Mouse (Mus musculus) intestine, embryonic 16.5 days (tissue): ENCODE measurements around the gene Cep104. TPM values are rescaled to one million over a fixed set of nuclear protein-coding genes. Genes with fewer than 3 reads are reported as not detected.
A peak's percentile ranks its signal among the peaks of the same experiment; 100 is the strongest.

ENCODE experiments used
- ATAC-seq: fragments of 200-750 bp; cut with Nextera tagmentation; 2 replicates; pipeline ENCODE4 v1.8.0; 2017; ENCODE audit warnings: moderate TSS enrichment, moderate library complexity
- H3K27ac ChIP-seq: fragments of 300-500 bp; sonication (generic); 2 replicates; pipeline ENCODE4 v1.5.1; 2014; ENCODE audit warnings: mild to moderate bottlenecking, low read length
- H3K27me3 ChIP-seq: fragments of 300-500 bp; sonication (generic); replicated peaks from 2 replicates; pipeline ENCODE4 v1.6.1; 2014; ENCODE audit warnings: low read length, control low read depth, mixed read lengths; ENCODE audit not compliant: control insufficient read depth, insufficient read depth
- H3K36me3 ChIP-seq: fragments of 300-500 bp; sonication (generic); 2 replicates; pipeline ENCODE4 v1.6.1; 2014; ENCODE audit warnings: low read length, control low read depth; ENCODE audit not compliant: control insufficient read depth, insufficient read depth
- H3K4me1 ChIP-seq: fragments of 300-500 bp; sonication (generic); 2 replicates; pipeline ENCODE4 v1.6.1; 2014; ENCODE audit warnings: low read length, control low read depth, mixed read lengths; ENCODE audit not compliant: control insufficient read depth, insufficient read depth
- H3K4me2 ChIP-seq: fragments of 300-500 bp; sonication (generic); 2 replicates; pipeline ENCODE4 v1.6.1; 2014; ENCODE audit warnings: low read depth, low read length, control low read depth
- H3K4me3 ChIP-seq: fragments of 300-500 bp; sonication (generic); 2 replicates; pipeline ENCODE4 v1.5.1; 2014; ENCODE audit warnings: mild to moderate bottlenecking, low read length
- H3K9ac ChIP-seq: fragments of 300-500 bp; sonication (generic); 2 replicates; pipeline ENCODE4 v1.6.1; 2014; ENCODE audit warnings: low read depth, low read length
- H3K9me3 ChIP-seq: fragments of 300-500 bp; sonication (generic); 2 replicates; pipeline ENCODE4 v1.6.1; 2016; ENCODE audit warnings: low read length, control low read depth; ENCODE audit not compliant: control insufficient read depth
- WGBS: fragments of 180-500 bp; shearing (Covaris S2); extraction: QIAGEN DNeasy Blood & Tissue Kit; methylation state at CpG from one replicate; pipeline ENCODE4 v1.1.7; 2014; 5-methylcytosine and 5-hydroxymethylcytosine counted together
- polyA plus RNA-seq: library from polyadenylated mRNA; unstranded; fragments of >200 nt; fragmentation: Nextera tagmentation; extraction: Ambion mirVana; gene quantifications from 2 replicates; pipeline ENCODE4 v1.2.1, GENCODE M21; 2015

The Cep104 gene
- polyA plus RNA-seq, 1 experiment from 2014 or later, result 10.6 TPM

- H3K4me2 ChIP-seq, result peak overlapping the region; percentile 71
- peaks cover 33% of the 10 kb centered on the region for H3K4me1 ChIP-seq
- peaks cover 14% of the 10 kb centered on the region for H3K36me3 ChIP-seq
- peak overlapping the region; percentile 86 for H3K27ac ChIP-seq
- no peak for ATAC-seq
- H3K4me3 ChIP-seq, result peak overlapping the region; percentile 60
- H3K9ac ChIP-seq, result peak overlapping the region; percentile 71
- 20% methylated on average over 17 of the region's 17 CpGs for WGBS
- no peaks in the 10 kb centered on the region for H3K9me3 ChIP-seq
- no peaks in the 10 kb centered on the region for H3K27me3 ChIP-seq
These were observed 49.9 kb downstream of the Cep104 start for GRCm38 (mm10) chr4:154024729-154025521.

GRCm38 (mm10) chr4:154025641-154026440 lies 50.8 kb downstream of the Cep104 start, which contains the start of gene Smim1:
TSS of gene Smim1 (minus strand) at chr4:154026230.
- peak within 1 kb of the TSS; percentile 60 for H3K4me3 ChIP-seq
- peak; percentile 89 for ATAC-seq

GRCm38 (mm10) chr4:154026441-154026761 lies 51.4 kb downstream of the Cep104 start:
- 26% methylated on average over 2 of the region's 2 CpGs for WGBS
- Histone ChIP-seq H3K9ac (peak overlapping the region; percentile 71), H3K27ac (peak overlapping the region; percentile 86; the same call in 1 of the 2 replicates), H3K4me3 (peak overlapping the region; percentile 60), H3K27me3 (no peaks in the 10 kb centered on the region), H3K4me2 (peak overlapping the region; percentile 71), H3K4me1 (peaks cover 33% of the 10 kb centered on the region), H3K36me3 (peaks cover 8% of the 10 kb centered on the region), H3K9me3 (no peaks in the 10 kb centered on the region)
- ATAC-seq, result no peak

More at GRCm38 (mm10) chr4:154025641-154026440, 50.8 kb downstream of the Cep104 start, which contains the start of gene Smim1:
- Histone ChIP-seq H3K36me3 (peaks cover 8% of the 10 kb centered on the region), H3K9ac (peak within 1 kb of the TSS; percentile 71), H3K27me3 (no peaks in the 10 kb centered on the region), H3K4me2 (peak within 1 kb of the TSS; percentile 71), H3K4me1 (peaks cover 33% of the 10 kb centered on the region), H3K27ac (peak within 1 kb of the TSS; percentile 86), H3K9me3 (no peaks in the 10 kb centered on the region)
- 2% methylated on average over 32 of the region's 33 CpGs for WGBS

- H3K9ac ChIP-seq, result no peak overlapping the region
- H3K4me3 ChIP-seq, result no peak overlapping the region
- no peaks in the 10 kb centered on the region for H3K36me3 ChIP-seq
- 71% methylated on average over 7 of the region's 7 CpGs for WGBS
- H3K27ac ChIP-seq, result no peak overlapping the region
- no peaks in the 10 kb centered on the region for H3K9me3 ChIP-seq
- no peaks in the 10 kb centered on the region for H3K27me3 ChIP-seq
- H3K4me1 ChIP-seq, result peaks cover 22% of the 10 kb centered on the region
- H3K4me2 ChIP-seq, result no peak overlapping the region
- ATAC-seq, result no peak
These were observed 53.1 kb downstream of the Cep104 start for GRCm38 (mm10) chr4:154028066-154028465.

- Histone ChIP-seq H3K27ac (no peak overlapping the region), H3K27me3 (no peaks in the 10 kb centered on the region), H3K9me3 (no peaks in the 10 kb centered on the region), H3K4me2 (no peak overlapping the region), H3K4me1 (peaks cover 16% of the 10 kb centered on the region), H3K36me3 (no peaks in the 10 kb centered on the region), H3K4me3 (no peak overlapping the region), H3K9ac (no peak overlapping the region)
- no peak for ATAC-seq
These were observed 53.7 kb downstream of the Cep104 start for GRCm38 (mm10) chr4:154028646-154029045.

GRCm38 (mm10) chr4:154037123-154037522 lies 62.1 kb downstream of the Cep104 start:
- H3K9me3 ChIP-seq, result no peaks in the 10 kb centered on the region
- H3K27ac ChIP-seq, result no peak overlapping the region
- no peaks in the 10 kb centered on the region for H3K4me1 ChIP-seq
- H3K27me3 ChIP-seq, result no peaks in the 10 kb centered on the region
- no peak overlapping the region for H3K4me3 ChIP-seq
- H3K36me3 ChIP-seq, result no peaks in the 10 kb centered on the region
- ATAC-seq, result no peak
- WGBS, result 22% methylated on average over 3 of the region's 3 CpGs
- H3K4me2 ChIP-seq, result no peak overlapping the region
- H3K9ac ChIP-seq, result no peak overlapping the region

GRCm38 (mm10) chr4:154042577-154042976 lies 67.6 kb downstream of the Cep104 start, which contains the start of gene Ccdc27:
TSS of gene Ccdc27 (minus strand) at chr4:154042677.
- no peaks in the 10 kb centered on the region for H3K36me3 ChIP-seq
- no peak within 1 kb of the TSS for H3K4me2 ChIP-seq
- 79% methylated on average over 9 of the region's 9 CpGs for WGBS
- H3K4me3 ChIP-seq, result no peak within 1 kb of the TSS
- no peaks in the 10 kb centered on the region for H3K27me3 ChIP-seq
- H3K9me3 ChIP-seq, result no peaks in the 10 kb centered on the region
- H3K4me1 ChIP-seq, result no peaks in the 10 kb centered on the region
- no peak for ATAC-seq
- no peak within 1 kb of the TSS for H3K9ac ChIP-seq
- H3K27ac ChIP-seq, result no peak within 1 kb of the TSS

GRCm38 (mm10) chr4:154045837-154046236 lies 70.8 kb downstream of the Cep104 start:
- no peak overlapping the region for H3K9ac ChIP-seq
- no peaks in the 10 kb centered on the region for H3K27me3 ChIP-seq
- H3K4me3 ChIP-seq, result no peak overlapping the region
- H3K9me3 ChIP-seq, result no peaks in the 10 kb centered on the region
- no peaks in the 10 kb centered on the region for H3K36me3 ChIP-seq
- H3K4me2 ChIP-seq, result no peak overlapping the region
- no peaks in the 10 kb centered on the region for H3K4me1 ChIP-seq
- H3K27ac ChIP-seq, result no peak overlapping the region
- no peak for ATAC-seq
- 64% methylated on average over 5 of the region's 5 CpGs for whole genome bisulfite sequencing

- ATAC-seq, result no peak
- 82% methylated on average over 3 of the region's 3 CpGs for WGBS
- no peak overlapping the region for H3K4me3 ChIP-seq
These were observed 76.4 kb downstream of the Cep104 start for GRCm38 (mm10) chr4:154051401-154051800.

More at GRCm38 (mm10) chr4:154051401-154051800, 76.4 kb downstream of the Cep104 start:
- Histone ChIP-seq H3K4me1 (no peaks in the 10 kb centered on the region), H3K27me3 (no peaks in the 10 kb centered on the region), H3K27ac (no peak overlapping the region), H3K36me3 (no peaks in the 10 kb centered on the region), H3K4me2 (no peak overlapping the region), H3K9ac (no peak overlapping the region), H3K9me3 (no peaks in the 10 kb centered on the region)
